Mouse (Mus musculus) limb, embryonic 11.5 days (tissue): ENCODE measurements at regions not wholly inside any gene's neighbourhood (a gene's known extent, or its start where the extent isn't known, plus 50 kb on each side); places are given as distances from the start of the nearest gene placed in this dataset.

Source experiments
- ATAC-seq: fragments of 200-750 bp; cut with Nextera tagmentation; 2 replicates; pipeline ENCODE4 v1.8.0; 2017; ENCODE audit warnings: low read depth; ENCODE audit not compliant: insufficient number of reproducible peaks, low FRiP score, low TSS enrichment
- DNase-seq: peaks from one replicate; pipeline ENCODE4 v3.0.0-alpha.2; 2015; ENCODE audit warnings: low spot score
- H3K27ac ChIP-seq: fragments of 300-500 bp; sonication (generic); replicated peaks from 2 replicates; pipeline ENCODE4 v1.5.1; 2014; ENCODE audit warnings: low read depth, mild to moderate bottlenecking, low read length
- H3K27me3 ChIP-seq: fragments of 300-500 bp; sonication (generic); 2 replicates; pipeline ENCODE4 v1.6.1; 2014; ENCODE audit warnings: mild to moderate bottlenecking, low read length, mixed read lengths; ENCODE audit not compliant: control insufficient read depth, insufficient read depth
- H3K36me3 ChIP-seq: fragments of 300-500 bp; sonication (generic); 2 replicates; pipeline ENCODE4 v1.6.1; 2014; ENCODE audit warnings: mild to moderate bottlenecking, low read length, moderate library complexity, mixed read lengths; ENCODE audit not compliant: control insufficient read depth, insufficient read depth
- H3K4me1 ChIP-seq: fragments of 300-500 bp; sonication (generic); 2 replicates; pipeline ENCODE4 v1.6.1; 2014; ENCODE audit warnings: low read length, mixed read lengths; ENCODE audit not compliant: control insufficient read depth, insufficient read depth
- H3K4me2 ChIP-seq: fragments of 300-500 bp; sonication (generic); 2 replicates; pipeline ENCODE4 v1.6.1; 2014; ENCODE audit warnings: low read depth, mild to moderate bottlenecking, moderate library complexity; ENCODE audit not compliant: severe bottlenecking
- H3K4me3 ChIP-seq: fragments of 300-500 bp; sonication (generic); 2 replicates; pipeline ENCODE4 v1.5.1; 2014; ENCODE audit warnings: low read depth, low read length
- H3K9ac ChIP-seq: fragments of 300-500 bp; sonication (generic); 2 replicates; pipeline ENCODE4 v1.6.1; 2014; ENCODE audit warnings: mild to moderate bottlenecking, low read length
- H3K9me3 ChIP-seq: fragments of 300-500 bp; sonication (generic); 2 replicates; pipeline ENCODE4 v1.6.1; 2016; ENCODE audit warnings: low read length; ENCODE audit not compliant: control insufficient read depth
- WGBS: fragments of 180-500 bp; shearing (Covaris S2); extraction: QIAGEN DNeasy Blood & Tissue Kit; methylation state at CpG from one replicate; pipeline ENCODE4 v1.1.7; 2014; 5-methylcytosine and 5-hydroxymethylcytosine counted together

DNA sequence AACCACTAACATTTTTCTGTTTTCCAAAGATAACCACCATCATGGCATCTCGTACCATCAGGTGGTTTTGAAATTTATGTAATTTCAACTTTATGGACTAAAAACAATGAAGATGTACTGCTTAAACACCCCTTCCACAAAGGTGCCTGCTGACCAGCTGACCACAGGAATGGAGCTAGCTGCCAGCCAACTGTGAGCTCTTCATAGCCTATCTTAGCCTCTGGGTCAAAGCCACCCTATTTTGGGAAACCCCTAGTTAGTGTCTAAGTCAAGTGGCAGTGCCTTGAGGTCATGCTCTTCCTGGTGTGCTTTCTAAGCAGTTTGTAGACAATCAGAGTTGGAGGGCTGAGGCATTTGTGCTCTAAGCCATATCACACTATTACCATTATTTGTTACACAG is 364.8 kb downstream of the Pdgfc start:
- Histone ChIP-seq H3K4me3 (no peak overlapping the region), H3K9me3 (no peaks in the 10 kb centered on the region; the same call in 1 of the 2 replicates), H3K27ac (no peak overlapping the region), H3K4me2 (no peak overlapping the region), H3K9ac (no peak overlapping the region), H3K27me3 (no peaks in the 10 kb centered on the region), H3K4me1 (no peaks in the 10 kb centered on the region), H3K36me3 (no peaks in the 10 kb centered on the region)
- DNase-seq (no peak), ATAC-seq (no peak)
- WGBS: 82% methylated on average over 1 of the region's 1 CpGs

GRCm38 (mm10) chr3:81408914-81409313 is 372.7 kb downstream of the Pdgfc start:
- Histone ChIP-seq H3K4me2 (no peak overlapping the region), H3K9ac (no peak overlapping the region), H3K4me1 (no peaks in the 10 kb centered on the region), H3K36me3 (no peaks in the 10 kb centered on the region), H3K27ac (no peak overlapping the region), H3K27me3 (no peaks in the 10 kb centered on the region), H3K9me3 (no peaks in the 10 kb centered on the region), H3K4me3 (no peak overlapping the region)
- DNase-seq: no peak
- 28% methylated on average over 1 of the region's 1 CpGs for WGBS
- no peak for ATAC-seq

DNA sequence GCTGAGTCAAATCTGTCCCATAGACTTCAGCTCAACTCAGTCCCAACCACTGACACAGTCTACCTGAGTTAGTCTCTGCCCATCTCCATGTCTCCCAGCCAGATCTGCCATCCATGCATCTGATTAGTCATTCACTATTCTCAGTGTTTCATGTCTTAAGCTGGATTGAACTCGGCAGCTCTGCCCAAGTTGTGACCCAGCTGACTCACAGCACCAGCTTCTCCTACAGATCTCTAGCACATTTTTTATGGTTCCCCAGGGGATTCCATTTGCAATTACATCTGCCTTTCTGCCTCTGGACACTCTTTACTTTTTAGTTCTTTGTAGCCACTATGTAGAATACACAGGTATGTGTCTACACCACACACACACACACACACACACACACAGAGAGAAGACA is 385.7 kb downstream of the Pdgfc start:
- no peaks in the 10 kb centered on the region for H3K4me1 ChIP-seq
- no peak overlapping the region for H3K27ac ChIP-seq
- no peak overlapping the region for H3K4me3 ChIP-seq
- DNase-seq: no peak
- H3K9me3 ChIP-seq: no peaks in the 10 kb centered on the region
- ATAC-seq: no peak
- H3K36me3 ChIP-seq: no peaks in the 10 kb centered on the region
- WGBS: 75% methylated on average over 1 of the region's 1 CpGs
- H3K9ac ChIP-seq: no peak overlapping the region
- no peak overlapping the region for H3K4me2 ChIP-seq
- H3K27me3 ChIP-seq: no peaks in the 10 kb centered on the region

DNA sequence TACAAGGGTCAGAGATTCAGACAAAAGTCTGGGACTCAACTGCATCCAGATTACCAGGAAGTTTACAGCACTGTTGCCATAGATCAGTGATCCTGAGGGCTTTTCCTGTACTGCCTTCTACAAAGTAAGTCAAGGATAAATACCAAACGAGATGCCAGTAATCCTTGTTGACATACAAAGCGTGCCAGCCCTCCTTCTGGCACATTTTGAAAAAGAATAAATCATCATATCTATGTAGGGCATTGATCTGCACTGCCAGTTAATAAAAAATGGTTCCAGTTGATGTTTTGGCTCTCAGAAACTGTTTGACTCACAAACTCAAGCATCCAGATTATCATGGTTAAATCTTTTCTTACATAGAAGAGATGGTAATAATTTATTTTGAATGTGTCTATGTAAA is 390.5 kb downstream of the Pdgfc start:
- Histone ChIP-seq H3K9ac (no peak overlapping the region), H3K27me3 (no peaks in the 10 kb centered on the region), H3K4me3 (no peak overlapping the region), H3K4me2 (no peak overlapping the region), H3K27ac (no peak overlapping the region), H3K4me1 (peaks cover 3% of the 10 kb centered on the region; the same call in 1 of the 2 replicates), H3K9me3 (no peaks in the 10 kb centered on the region), H3K36me3 (no peaks in the 10 kb centered on the region)
- no peak for DNase-seq
- ATAC-seq: no peak
- WGBS: 62% methylated on average over 2 of the region's 2 CpGs
